Mouse (Mus musculus): ENCODE data around the gene Nudt9. TPM values are rescaled to one million over a fixed set of nuclear protein-coding genes. Genes with fewer than 3 reads are reported as not detected.

Gene Nudt9
- polyA plus RNA-seq, 1 experiment from 2014 or later: 57.3 TPM

- no peak overlapping the region for H3K27ac ChIP-seq (ENCODE audit: poor library complexity, severe bottlenecking)
- no peaks in the 10 kb centered on the region for H3K27me3 ChIP-seq (replicated peaks)
- no peak for ATAC-seq (ENCODE audit: insufficient number of reproducible peaks, low FRiP score)
- no peak overlapping the region for H3K4me2 ChIP-seq
- peaks cover 71% of the 10 kb centered on the region for H3K36me3 ChIP-seq
- H3K4me3 ChIP-seq: no peak overlapping the region
- H3K9me3 ChIP-seq (replicated peaks): no peaks in the 10 kb centered on the region
- no peak overlapping the region for H3K9ac ChIP-seq
- no peaks in the 10 kb centered on the region for H3K4me1 ChIP-seq (replicated peaks)
- WGBS: 88% methylated on average over 5 of the region's 5 CpGs
Observed at GRCm38 (mm10) chr5:104060429-104060828, 14.3 kb downstream of the Nudt9 start.

DNA sequence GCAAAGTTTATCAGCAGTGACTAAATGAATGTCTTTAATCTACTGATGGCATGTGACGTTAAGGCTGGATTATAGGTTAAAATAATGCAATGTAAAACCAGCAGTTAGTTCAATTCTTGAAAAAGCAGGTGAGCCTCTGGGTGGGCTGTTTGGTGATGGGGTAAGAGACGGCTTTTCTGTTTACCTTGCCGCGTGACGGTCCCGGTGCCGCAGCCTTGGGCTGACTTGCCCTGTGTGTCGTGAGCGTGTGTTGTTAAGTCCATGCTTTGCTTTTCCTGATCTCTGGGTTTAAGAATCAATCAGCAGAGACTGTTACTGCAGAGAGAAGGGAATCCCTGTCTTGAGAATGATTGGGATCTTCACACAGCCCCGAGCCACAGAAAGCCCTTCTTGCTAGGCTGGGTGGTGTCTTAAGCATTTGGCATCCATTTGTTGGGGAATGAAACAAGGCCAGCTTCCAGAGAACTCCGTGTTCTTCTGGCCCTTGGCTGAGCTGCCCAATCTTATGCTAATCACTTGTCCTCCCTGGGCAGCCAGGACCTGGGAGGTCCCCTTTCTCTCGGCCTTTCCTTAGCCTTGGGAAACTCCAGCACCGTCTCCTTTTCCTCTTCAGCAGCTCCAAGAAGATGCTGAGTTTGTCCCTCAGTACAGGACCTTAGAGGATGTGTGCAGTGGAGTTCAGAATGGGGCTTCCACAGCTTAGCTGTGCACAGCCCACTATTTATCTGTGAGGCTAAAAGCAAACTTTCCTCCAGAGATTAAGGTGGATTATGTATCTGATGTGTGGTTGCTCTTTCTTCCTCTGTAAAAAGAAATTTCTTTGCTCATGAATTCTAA lies 16.0 kb downstream of the Nudt9 start:
- ATAC-seq (ENCODE audit: insufficient number of reproducible peaks, low FRiP score): no peak
- no peak overlapping the region for H3K4me3 ChIP-seq
- no peak overlapping the region for H3K27ac ChIP-seq (ENCODE audit: poor library complexity, severe bottlenecking)
- H3K9me3 ChIP-seq (replicated peaks): no peaks in the 10 kb centered on the region
- 84% methylated on average over 13 of the region's 13 CpGs for WGBS
- H3K27me3 ChIP-seq (replicated peaks): no peaks in the 10 kb centered on the region
- peaks cover 63% of the 10 kb centered on the region for H3K36me3 ChIP-seq
- H3K4me2 ChIP-seq: no peak overlapping the region
- H3K4me1 ChIP-seq (replicated peaks): no peaks in the 10 kb centered on the region
- H3K9ac ChIP-seq: no peak overlapping the region

DNA sequence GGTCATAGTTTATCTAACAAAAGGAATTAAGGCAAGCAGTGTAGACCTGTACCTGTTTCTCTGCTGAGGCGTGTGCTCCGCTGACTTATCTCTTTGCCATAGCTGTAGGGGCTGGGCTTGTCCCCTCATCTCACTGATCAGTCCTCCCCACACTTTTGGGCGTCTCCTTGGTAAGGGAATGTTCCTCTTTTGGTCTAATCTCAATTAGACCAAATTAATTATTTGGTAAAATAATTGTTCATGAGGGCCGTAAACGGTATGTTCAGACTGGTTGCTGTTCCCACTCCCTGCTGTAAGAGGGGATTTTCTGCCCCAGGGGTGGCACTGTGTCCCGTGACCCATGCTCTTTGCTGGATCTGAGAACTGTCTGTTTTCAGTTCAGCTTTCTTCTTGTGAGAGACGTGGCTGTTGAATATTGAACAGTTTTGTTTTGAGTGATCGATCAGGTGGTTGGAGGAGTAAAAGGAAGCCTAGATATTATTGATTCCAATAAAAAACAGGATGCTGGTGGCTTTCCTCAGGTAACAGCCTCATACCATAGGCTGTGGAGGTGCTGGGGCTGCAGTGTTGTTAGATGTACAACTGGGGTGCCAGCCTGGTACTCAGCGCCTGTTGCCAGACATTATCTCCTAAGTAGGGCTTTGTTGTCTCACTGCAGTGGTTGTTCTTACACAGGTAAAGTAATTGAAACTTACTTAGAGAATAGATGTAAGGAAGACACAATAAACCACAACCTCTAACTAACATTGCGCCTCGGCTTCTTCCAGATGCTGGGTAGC lies 16.9 kb downstream of the Nudt9 start:
- Histone ChIP-seq H3K4me3 (no peak overlapping the region), H3K9ac (no peak overlapping the region), H3K27me3 (replicated peaks) (no peaks in the 10 kb centered on the region), H3K4me1 (replicated peaks) (no peaks in the 10 kb centered on the region), H3K4me2 (no peak overlapping the region), H3K27ac (ENCODE audit: poor library complexity, severe bottlenecking) (no peak overlapping the region), H3K36me3 (peaks cover 63% of the 10 kb centered on the region), H3K9me3 (replicated peaks) (no peaks in the 10 kb centered on the region)
- WGBS: 87% methylated on average over 11 of the region's 11 CpGs
- no peak for ATAC-seq (ENCODE audit: insufficient number of reproducible peaks, low FRiP score)

- peaks cover 10% of the 10 kb centered on the region for H3K36me3 ChIP-seq
- H3K27ac ChIP-seq (ENCODE audit: poor library complexity, severe bottlenecking): no peak overlapping the region
- H3K27me3 ChIP-seq (replicated peaks): no peaks in the 10 kb centered on the region
- no peak overlapping the region for H3K4me3 ChIP-seq
- no peak for ATAC-seq (ENCODE audit: insufficient number of reproducible peaks, low FRiP score)
- H3K9me3 ChIP-seq (replicated peaks): no peaks in the 10 kb centered on the region
- H3K4me1 ChIP-seq (replicated peaks): peaks cover 7% of the 10 kb centered on the region
- no peak overlapping the region for H3K4me2 ChIP-seq
- 89% methylated on average over 7 of the region's 7 CpGs for WGBS
- H3K9ac ChIP-seq: no peak overlapping the region
Observed at GRCm38 (mm10) chr5:104068751-104069150, 22.6 kb downstream of the Nudt9 start.

GRCm38 (mm10) chr5:104071048-104071447 lies 24.9 kb downstream of the Nudt9 start:
- ATAC-seq (ENCODE audit: insufficient number of reproducible peaks, low FRiP score): no peak
- Histone ChIP-seq H3K9ac (no peak overlapping the region), H3K4me1 (replicated peaks) (peaks cover 10% of the 10 kb centered on the region), H3K4me2 (no peak overlapping the region), H3K27ac (ENCODE audit: poor library complexity, severe bottlenecking) (no peak overlapping the region), H3K27me3 (replicated peaks) (0 out of 2 replicates have a peak, but pooled peaks cover 5% of the 10 kb centered on the region), H3K4me3 (no peak overlapping the region), H3K36me3 (no peaks in the 10 kb centered on the region), H3K9me3 (replicated peaks) (no peaks in the 10 kb centered on the region)
- 66% methylated on average over 4 of the region's 4 CpGs for WGBS

GRCm38 (mm10) chr5:104072272-104072886 lies 26.3 kb downstream of the Nudt9 start:
- peak; percentile 90 for ATAC-seq (ENCODE audit: insufficient number of reproducible peaks, low FRiP score)
- no peaks in the 10 kb centered on the region for H3K9me3 ChIP-seq (replicated peaks)
- no peaks in the 10 kb centered on the region for H3K36me3 ChIP-seq
- H3K9ac ChIP-seq: no peak overlapping the region
- 0 out of 2 replicates have a peak, but pooled peaks cover 5% of the 10 kb centered on the region for H3K27me3 ChIP-seq (replicated peaks)
- H3K4me1 ChIP-seq (replicated peaks): peaks cover 16% of the 10 kb centered on the region
- H3K4me2 ChIP-seq: peak overlapping the region; percentile 29
- peak overlapping the region; percentile 85 for H3K27ac ChIP-seq (ENCODE audit: poor library complexity, severe bottlenecking)
- 24% methylated on average over 6 of the region's 8 CpGs for WGBS
- no peak overlapping the region for H3K4me3 ChIP-seq

GRCm38 (mm10) chr5:104073602-104074001 lies 27.5 kb downstream of the Nudt9 start:
- 77% methylated on average over 5 of the region's 5 CpGs for whole genome bisulfite sequencing
- peak; percentile 86 for ATAC-seq (ENCODE audit: insufficient number of reproducible peaks, low FRiP score)
- peaks cover 16% of the 10 kb centered on the region for H3K4me1 ChIP-seq (replicated peaks)

GRCm38 (mm10) chr5:104074388-104074787 lies 28.3 kb downstream of the Nudt9 start:
- peak overlapping the region; percentile 37 for H3K4me2 ChIP-seq
- 0 out of 2 replicates have a peak, but pooled peaks cover 5% of the 10 kb centered on the region for H3K27me3 ChIP-seq (replicated peaks)
- no peak overlapping the region for H3K27ac ChIP-seq (ENCODE audit: poor library complexity, severe bottlenecking)
- no peak for ATAC-seq (ENCODE audit: insufficient number of reproducible peaks, low FRiP score)
- no peak overlapping the region for H3K4me3 ChIP-seq
- peaks cover 16% of the 10 kb centered on the region for H3K4me1 ChIP-seq (replicated peaks)
- no peaks in the 10 kb centered on the region for H3K36me3 ChIP-seq
- H3K9ac ChIP-seq: no peak overlapping the region
- 29% methylated on average over 12 of the region's 12 CpGs for WGBS
- no peaks in the 10 kb centered on the region for H3K9me3 ChIP-seq (replicated peaks)

More at GRCm38 (mm10) chr5:104073602-104074001, 27.5 kb downstream of the Nudt9 start:
- no peak overlapping the region for H3K9ac ChIP-seq
- H3K27ac ChIP-seq (ENCODE audit: poor library complexity, severe bottlenecking): no peak overlapping the region
- H3K4me2 ChIP-seq: no peak overlapping the region
- no peak overlapping the region for H3K4me3 ChIP-seq
- no peaks in the 10 kb centered on the region for H3K9me3 ChIP-seq (replicated peaks)
- no peaks in the 10 kb centered on the region for H3K36me3 ChIP-seq
- H3K27me3 ChIP-seq (replicated peaks): 0 out of 2 replicates have a peak, but pooled peaks cover 5% of the 10 kb centered on the region

DNA sequence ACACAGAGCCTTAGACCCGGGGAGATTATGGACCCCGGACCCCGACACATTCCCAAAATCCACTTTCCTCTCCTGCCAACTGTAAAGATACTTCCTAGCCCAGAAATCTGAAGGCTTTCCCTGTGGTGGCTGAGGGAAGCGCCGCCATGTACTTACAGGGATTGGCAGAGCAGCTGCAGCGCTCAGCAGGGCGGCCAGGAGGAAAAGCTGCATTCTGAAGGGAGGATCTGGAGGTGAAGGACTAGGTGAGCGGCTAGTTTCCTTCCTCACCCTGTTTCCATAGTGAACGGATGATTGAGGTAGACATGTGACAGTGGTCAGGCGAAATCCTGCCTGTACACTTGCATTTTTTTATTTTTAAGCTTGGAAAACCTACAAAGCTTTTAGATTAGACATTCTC lies 30.3 kb downstream of the Nudt9 start:
- Histone ChIP-seq H3K36me3 (no peaks in the 10 kb centered on the region), H3K9me3 (replicated peaks) (no peaks in the 10 kb centered on the region), H3K4me1 (replicated peaks) (peaks cover 16% of the 10 kb centered on the region), H3K27ac (ENCODE audit: poor library complexity, severe bottlenecking) (no peak overlapping the region), H3K9ac (no peak overlapping the region), H3K4me2 (peak overlapping the region; percentile 20; the same call in 1 of the 2 replicates), H3K4me3 (no peak overlapping the region), H3K27me3 (replicated peaks) (0 out of 2 replicates have a peak, but pooled peaks cover 5% of the 10 kb centered on the region)
- ATAC-seq (ENCODE audit: insufficient number of reproducible peaks, low FRiP score): no peak
- WGBS: 24% methylated on average over 10 of the region's 10 CpGs

DNA sequence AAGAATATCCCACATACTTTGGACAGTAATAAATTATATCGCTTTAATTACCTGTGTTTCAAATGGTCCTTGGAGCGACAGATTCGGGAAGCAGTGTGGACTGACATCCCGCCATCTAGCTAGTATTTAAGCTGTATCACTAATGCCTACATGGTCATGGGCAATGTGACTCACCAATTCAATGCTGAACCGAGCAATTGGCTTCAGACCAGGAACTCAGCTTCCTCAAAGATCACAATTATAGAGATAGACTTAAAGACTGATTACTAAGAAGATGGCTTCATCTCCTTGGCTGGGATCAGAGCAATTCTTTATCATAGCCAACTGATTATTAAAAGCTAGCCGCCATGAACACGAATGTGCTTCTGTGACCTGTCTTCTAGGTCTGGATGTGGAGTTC lies 31.4 kb downstream of the Nudt9 start, which contains the start of gene Gm17660:
Gm17660 (minus strand) TSS at position 101 of the 400 bp plus-strand sequence.
- no peak within 1 kb of the TSS for H3K9ac ChIP-seq
- no peaks in the 10 kb centered on the region for H3K9me3 ChIP-seq (replicated peaks)
- 87% methylated on average over 7 of the region's 7 CpGs for WGBS
- H3K4me2 ChIP-seq: 0 out of 2 replicates have a peak within 1 kb of the TSS, but pooled peaks have one; percentile 20
- 0 out of 2 replicates have a peak, but pooled peaks cover 5% of the 10 kb centered on the region for H3K27me3 ChIP-seq (replicated peaks)
- H3K27ac ChIP-seq (ENCODE audit: poor library complexity, severe bottlenecking): no peak within 1 kb of the TSS
- H3K4me1 ChIP-seq (replicated peaks): peaks cover 14% of the 10 kb centered on the region
- no peak within 1 kb of the TSS for H3K4me3 ChIP-seq
- no peak for ATAC-seq (ENCODE audit: insufficient number of reproducible peaks, low FRiP score)
- H3K36me3 ChIP-seq: no peaks in the 10 kb centered on the region

Measured in heart, embryonic 12.5 days (tissue).